Mouse (Mus musculus) C2C12 (cell line): ENCODE measurements around the gene Pard3b.

Experiments
- CEBPB ChIP-seq: IDR thresholded peaks from one replicate; pipeline ENCODE4 v1.6.1; 2011; ENCODE audit warnings: low read depth, mild to moderate bottlenecking, control low read depth, moderate library complexity
- CTCF ChIP-seq: IDR thresholded peaks from one replicate; pipeline ENCODE4 v1.5.1; 2011; ENCODE audit not compliant: control insufficient read depth, insufficient read depth, insufficient read length
- MAX ChIP-seq: IDR thresholded peaks from one replicate; pipeline ENCODE4 v1.6.1; 2011; ENCODE audit warnings: mild to moderate bottlenecking, control low read depth
- MYOG ChIP-seq: IDR thresholded peaks from one replicate; pipeline ENCODE4 v1.6.1; 2011; ENCODE audit not compliant: control insufficient read depth, insufficient read length; ENCODE audit errors: extremely low read depth
- USF1 ChIP-seq: IDR thresholded peaks from one replicate; pipeline ENCODE4 v1.6.1; 2011; ENCODE audit warnings: low read depth, mild to moderate bottlenecking, control low read depth, moderate library complexity

DNA sequence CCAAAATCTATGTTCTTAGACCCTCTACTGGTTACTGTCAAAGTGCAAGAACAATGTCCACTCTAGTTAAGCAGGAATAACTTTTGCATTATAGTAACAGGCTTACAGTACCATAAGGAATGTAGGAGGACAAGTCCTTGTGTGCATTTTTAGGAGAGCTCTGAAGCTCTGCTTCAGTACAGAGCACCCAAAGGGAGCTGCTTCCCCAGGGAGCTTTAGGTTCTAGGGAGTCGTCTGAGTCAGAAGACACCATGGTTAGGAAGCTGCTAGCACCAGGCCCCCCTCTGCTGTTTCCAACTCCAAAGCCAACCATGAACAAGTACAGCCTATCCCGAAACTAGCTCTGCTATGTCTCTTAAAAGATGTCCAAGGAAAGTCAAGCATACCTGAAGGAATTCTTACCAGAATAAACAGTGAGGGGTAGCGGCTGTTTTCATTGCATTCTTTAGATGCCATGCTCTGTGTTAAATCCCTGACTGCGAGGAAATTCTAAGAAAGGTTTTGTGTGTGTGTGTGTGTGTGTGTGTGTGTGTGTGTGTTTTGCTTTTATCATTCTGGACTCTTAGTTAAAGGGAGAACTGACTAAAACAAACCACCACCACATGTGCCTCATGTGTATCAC, 941.8 kb downstream of the Pard3b start:
- TF ChIP-seq CTCF (no peak), USF1 (no peak), MYOG (no peak), CEBPB (no peak), MAX (no peak)
